Mouse (Mus musculus) limb, embryonic 15.5 days (tissue): ENCODE measurements around the gene Hist4h4. TPM values are rescaled to one million over a fixed set of nuclear protein-coding genes. Genes with fewer than 3 reads are reported as not detected.

Source experiments
- ATAC-seq: fragments of 200-750 bp; cut with Nextera tagmentation; 2 replicates; pipeline ENCODE4 v1.8.0; 2017; ENCODE audit warnings: low read depth, moderate TSS enrichment; ENCODE audit not compliant: insufficient number of reproducible peaks, low FRiP score, low TSS enrichment
- H3K27ac ChIP-seq: fragments of 300-500 bp; sonication (generic); 2 replicates; pipeline ENCODE4 v1.5.1; 2015; ENCODE audit warnings: moderate library complexity, mild to moderate bottlenecking, inconsistent platforms
- H3K27me3 ChIP-seq: fragments of 300-500 bp; sonication (generic); 2 replicates; pipeline ENCODE4 v1.6.1; 2015; ENCODE audit warnings: inconsistent platforms
- H3K36me3 ChIP-seq: fragments of 300-500 bp; sonication (generic); 2 replicates; pipeline ENCODE4 v1.6.1; 2015; ENCODE audit warnings: inconsistent platforms
- H3K4me1 ChIP-seq: fragments of 300-500 bp; sonication (generic); 2 replicates; pipeline ENCODE4 v1.6.1; 2015; ENCODE audit warnings: inconsistent platforms
- H3K4me2 ChIP-seq: fragments of 300-500 bp; sonication (generic); 2 replicates; pipeline ENCODE4 v1.6.1; 2015; ENCODE audit warnings: mild to moderate bottlenecking, inconsistent platforms
- H3K4me3 ChIP-seq: fragments of 300-500 bp; sonication (generic); 2 replicates; pipeline ENCODE4 v1.5.1; 2015; ENCODE audit warnings: mild to moderate bottlenecking, inconsistent platforms
- H3K9ac ChIP-seq: fragments of 300-500 bp; sonication (generic); 2 replicates; pipeline ENCODE4 v1.6.1; 2015; ENCODE audit warnings: inconsistent platforms
- H3K9me3 ChIP-seq: fragments of 300-500 bp; sonication (generic); 2 replicates; pipeline ENCODE4 v1.6.1; 2016; ENCODE audit warnings: inconsistent platforms
- WGBS: fragments of 180-500 bp; shearing (Covaris S2); methylation state at CpG from one replicate; pipeline ENCODE4 v1.1.7; 2015; 5-methylcytosine and 5-hydroxymethylcytosine counted together
- polyA plus RNA-seq: library from polyadenylated mRNA; unstranded; fragments of >200 nt; fragmentation: Nextera tagmentation; extraction: Ambion mirVana; gene quantifications from 2 replicates; pipeline ENCODE4 v1.2.1, GENCODE M21; 2015

Hist4h4 gene
- polyA plus RNA-seq, 1 experiment from 2014 or later = 0.54 TPM

DNA sequence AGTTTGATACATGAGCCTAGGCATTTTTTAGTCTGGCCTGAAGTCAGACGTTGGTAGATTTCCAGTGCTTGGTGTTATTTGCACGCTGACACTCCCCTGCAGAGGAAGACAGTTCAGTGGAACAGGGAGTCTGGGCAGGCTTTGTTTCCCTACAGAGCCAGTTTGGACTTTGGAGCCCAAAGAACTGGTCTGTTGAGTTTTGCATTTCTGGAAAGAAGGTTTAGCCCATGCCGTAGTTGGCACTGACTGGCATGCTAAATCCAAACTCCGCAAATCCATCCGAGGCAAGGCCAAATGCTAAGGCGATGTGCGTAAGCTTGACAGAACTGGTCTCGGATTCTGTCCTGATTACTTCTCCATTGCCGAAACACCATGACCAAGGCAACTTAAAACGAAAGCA is 7.0 kb upstream of the Hist4h4 start:
- H3K4me3 ChIP-seq = no peak overlapping the region
- H3K4me2 ChIP-seq = no peak overlapping the region
- H3K4me1 ChIP-seq = peaks cover 24% of the 10 kb centered on the region
- no peak for ATAC-seq
- H3K36me3 ChIP-seq = peaks cover 39% of the 10 kb centered on the region
- no peaks in the 10 kb centered on the region for H3K9me3 ChIP-seq
- H3K27ac ChIP-seq = no peak overlapping the region
- no peak overlapping the region for H3K9ac ChIP-seq
- no peaks in the 10 kb centered on the region for H3K27me3 ChIP-seq
- WGBS = 85% methylated on average over 10 of the region's 10 CpGs

DNA sequence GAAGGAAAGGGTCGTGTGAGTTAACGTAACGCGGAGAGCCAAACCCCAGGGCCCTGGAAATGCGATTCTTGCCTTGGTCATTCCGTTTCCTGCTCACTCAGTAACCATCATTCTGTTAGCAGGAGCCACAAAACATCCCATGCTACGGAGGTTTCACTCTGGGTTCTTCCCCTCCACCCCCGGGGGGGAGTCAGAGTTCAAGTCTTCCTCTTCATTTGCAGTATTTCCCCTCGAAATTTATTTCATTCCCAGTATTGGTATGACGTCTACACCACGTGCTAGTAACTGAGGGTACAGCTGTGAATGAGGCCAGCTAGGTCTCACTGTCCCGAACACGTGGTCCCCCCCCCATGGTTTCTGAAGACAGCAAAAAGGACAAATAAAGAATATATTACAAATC is 5.5 kb upstream of the Hist4h4 start:
- Histone ChIP-seq H3K36me3 (peaks cover 26% of the 10 kb centered on the region), H3K4me2 (peak overlapping the region; percentile 90), H3K4me1 (peaks cover 24% of the 10 kb centered on the region), H3K4me3 (peak overlapping the region; percentile 91), H3K9ac (no peak overlapping the region), H3K27me3 (no peaks in the 10 kb centered on the region), H3K27ac (no peak overlapping the region), H3K9me3 (no peaks in the 10 kb centered on the region)
- no peak for ATAC-seq
- WGBS = 73% methylated on average over 13 of the region's 13 CpGs

DNA sequence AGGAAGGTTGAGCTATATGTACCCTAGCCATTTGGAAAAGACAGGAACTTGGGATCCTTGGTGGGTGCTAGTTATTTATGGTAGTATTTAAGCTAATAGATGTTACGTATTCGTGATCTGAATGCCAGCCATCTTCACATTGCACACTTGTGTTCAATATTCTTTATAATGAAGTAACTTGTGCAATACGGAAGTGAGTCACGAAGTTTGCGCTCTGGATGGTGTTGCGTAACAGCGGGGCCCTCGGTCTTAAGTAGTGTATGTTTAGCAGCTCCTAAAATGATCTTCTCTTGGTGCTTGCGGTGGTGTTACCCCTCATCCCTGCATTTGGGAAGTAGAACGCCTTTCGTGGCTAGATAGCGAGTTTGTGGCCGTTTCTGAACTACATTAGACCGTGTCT is 4.9 kb upstream of the Hist4h4 start:
- H3K27me3 ChIP-seq = no peaks in the 10 kb centered on the region
- peak overlapping the region; percentile 70 for H3K9ac ChIP-seq
- H3K36me3 ChIP-seq = peaks cover 20% of the 10 kb centered on the region
- ATAC-seq = no peak
- H3K4me3 ChIP-seq = peak overlapping the region; percentile 91
- peaks cover 24% of the 10 kb centered on the region for H3K4me1 ChIP-seq
- no peaks in the 10 kb centered on the region for H3K9me3 ChIP-seq
- WGBS = 28% methylated on average over 14 of the region's 14 CpGs
- H3K4me2 ChIP-seq = peak overlapping the region; percentile 90
- H3K27ac ChIP-seq = peak overlapping the region; percentile 67

DNA sequence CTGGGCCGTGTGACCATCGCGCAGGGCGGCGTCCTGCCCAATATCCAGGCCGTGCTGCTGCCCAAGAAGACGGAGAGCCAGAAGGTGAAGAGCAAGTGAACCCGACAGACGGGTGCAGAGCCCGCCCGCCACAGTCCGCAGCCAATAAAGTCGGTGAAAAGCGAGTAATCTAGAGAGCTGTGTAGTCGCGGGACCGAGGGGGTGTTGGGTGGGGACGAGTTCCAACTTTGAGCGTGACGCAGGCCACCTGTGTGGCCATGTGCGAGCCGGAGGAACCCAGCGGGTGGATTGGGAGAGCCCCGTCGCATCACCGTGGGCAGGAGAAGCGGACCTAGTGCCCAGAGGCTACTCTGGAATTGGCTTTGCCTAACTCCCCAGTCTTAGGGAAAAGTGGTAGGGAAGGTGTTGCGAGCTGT is 4.4 kb upstream of the Hist4h4 start:
- no peaks in the 10 kb centered on the region for H3K9me3 ChIP-seq
- H3K36me3 ChIP-seq = peaks cover 16% of the 10 kb centered on the region
- H3K9ac ChIP-seq = peak overlapping the region; percentile 70
- no peaks in the 10 kb centered on the region for H3K27me3 ChIP-seq
- H3K4me2 ChIP-seq = peak overlapping the region; percentile 90
- H3K4me1 ChIP-seq = peaks cover 24% of the 10 kb centered on the region
- H3K27ac ChIP-seq = peak overlapping the region; percentile 67
- ATAC-seq = 0 out of 2 replicates have a peak, but pooled peaks have one; percentile 12
- H3K4me3 ChIP-seq = peak overlapping the region; percentile 91
- WGBS = under 1% methylated on average over 28 of the region's 28 CpGs

DNA sequence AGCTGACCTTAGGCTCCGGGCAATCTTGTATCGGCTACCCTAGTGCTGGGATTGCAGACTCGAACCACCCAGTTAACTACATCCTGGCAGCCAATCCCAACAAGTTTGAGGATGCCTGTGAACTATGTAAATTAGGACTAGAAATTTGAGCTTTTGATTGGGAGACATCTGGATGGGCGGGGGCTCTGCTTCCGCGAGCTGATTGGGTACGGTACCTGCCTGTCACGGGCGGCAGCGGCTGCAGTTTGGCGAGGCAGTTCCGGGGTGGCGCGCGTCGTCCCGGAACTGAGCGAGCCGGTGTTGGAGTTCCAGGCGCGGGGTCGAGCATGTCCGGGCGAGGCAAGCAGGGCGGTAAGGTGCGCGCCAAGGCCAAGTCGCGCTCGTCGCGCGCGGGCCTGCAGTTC is 3.8 kb upstream of the Hist4h4 start, which contains the start of gene H2afj:
Gene H2afj (plus strand): TSS at position 231 of the 404 bp plus-strand sequence.
- no peaks in the 10 kb centered on the region for H3K27me3 ChIP-seq
- peak within 1 kb of the TSS; percentile 90 for H3K4me2 ChIP-seq
- H3K9me3 ChIP-seq = no peaks in the 10 kb centered on the region
- under 1% methylated on average over 34 of the region's 34 CpGs for WGBS
- peak within 1 kb of the TSS; percentile 70 for H3K9ac ChIP-seq
- peak; percentile 89 for ATAC-seq
- peak within 1 kb of the TSS; percentile 91 for H3K4me3 ChIP-seq
- peaks cover 12% of the 10 kb centered on the region for H3K36me3 ChIP-seq
- H3K4me1 ChIP-seq = peaks cover 30% of the 10 kb centered on the region
- H3K27ac ChIP-seq = peak within 1 kb of the TSS; percentile 83

DNA sequence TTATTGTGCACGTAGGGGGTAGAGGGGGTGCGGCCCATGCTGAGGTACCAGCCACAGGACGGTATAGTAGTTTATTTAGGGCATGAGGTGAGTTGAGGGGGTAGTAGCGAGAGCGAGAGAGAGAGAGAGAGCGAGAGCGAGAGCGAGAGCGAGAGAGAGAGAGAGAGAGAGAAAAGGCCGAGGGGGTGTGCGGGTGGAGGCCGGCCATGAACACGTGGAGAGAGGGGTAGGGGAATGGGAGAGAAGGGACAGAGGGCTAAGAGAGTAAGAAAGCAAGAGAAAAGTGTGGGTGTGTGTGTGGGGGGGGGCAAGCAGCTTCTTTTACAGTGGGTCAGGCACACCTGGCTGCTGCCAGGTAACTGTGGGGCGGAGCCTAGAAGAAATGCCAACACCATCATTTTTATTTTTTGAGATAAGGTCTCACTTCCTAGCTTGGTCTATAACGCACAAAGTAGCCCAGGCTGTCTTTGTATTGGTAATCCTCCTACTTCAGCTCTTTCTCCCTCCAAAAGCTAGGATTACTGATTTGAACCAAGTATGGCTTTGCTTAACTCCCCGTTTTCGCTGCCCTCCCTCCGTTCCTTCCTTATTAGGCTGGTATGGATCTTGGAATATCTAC is 3.3 kb upstream of the Hist4h4 start:
- Histone ChIP-seq H3K4me2 (peak overlapping the region; percentile 90), H3K27me3 (no peaks in the 10 kb centered on the region), H3K9me3 (no peaks in the 10 kb centered on the region), H3K4me3 (peak overlapping the region; percentile 91), H3K9ac (no peak overlapping the region), H3K36me3 (peaks cover 9% of the 10 kb centered on the region), H3K4me1 (peaks cover 32% of the 10 kb centered on the region), H3K27ac (peak overlapping the region; percentile 83)
- no peak for ATAC-seq
- 38% methylated on average over 18 of the region's 18 CpGs for WGBS

DNA sequence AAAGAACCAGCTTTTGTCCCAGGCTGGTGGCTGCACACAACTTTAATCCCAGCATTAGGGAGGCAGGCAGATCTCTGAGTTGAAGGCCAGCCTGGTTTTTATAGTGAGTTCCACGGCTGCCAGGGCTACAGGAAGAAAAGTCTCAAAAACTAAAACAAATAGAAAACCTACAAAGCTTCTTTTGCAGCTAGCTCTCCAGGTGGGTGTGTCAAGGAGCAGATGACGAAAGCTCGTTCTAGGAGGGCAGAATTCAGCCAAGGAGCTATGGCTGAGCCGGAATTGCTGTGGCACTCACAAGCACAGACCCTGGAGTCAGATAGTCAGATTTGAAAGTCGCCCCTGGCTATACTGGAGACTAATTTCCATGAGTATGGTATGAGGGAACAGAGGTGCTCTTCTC is 2.6 kb upstream of the Hist4h4 start:
- Histone ChIP-seq H3K9ac (no peak overlapping the region), H3K27ac (peak overlapping the region; percentile 83), H3K27me3 (no peaks in the 10 kb centered on the region), H3K36me3 (peaks cover 3% of the 10 kb centered on the region), H3K9me3 (no peaks in the 10 kb centered on the region), H3K4me1 (peaks cover 32% of the 10 kb centered on the region), H3K4me3 (no peak overlapping the region), H3K4me2 (0 out of 2 replicates have a peak overlapping the region, but pooled peaks have one; percentile 90)
- ATAC-seq = no peak
- WGBS = 54% methylated on average over 5 of the region's 5 CpGs

DNA sequence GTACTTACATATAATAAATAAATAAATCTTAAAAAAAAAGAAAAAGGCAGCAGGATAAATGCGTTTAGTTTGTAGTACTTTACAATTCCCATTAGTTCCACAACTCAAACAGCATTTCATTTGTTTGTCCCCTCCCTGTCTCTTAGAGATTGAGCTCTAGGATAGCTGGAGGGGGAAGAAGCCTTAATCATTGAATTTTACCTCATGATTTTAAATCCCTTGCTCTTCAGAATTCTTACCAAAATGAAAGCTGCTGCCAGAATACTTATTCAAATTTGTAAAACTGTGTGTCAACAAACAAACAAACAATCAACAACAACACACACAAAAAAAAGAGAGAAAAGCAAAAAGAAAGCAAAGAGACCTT is 1.2 kb upstream of the Hist4h4 start:
- ATAC-seq = no peak
- peak overlapping the region; percentile 100; the same call in 1 of the 2 replicates for H3K27ac ChIP-seq
- H3K9ac ChIP-seq = no peak overlapping the region
- no peaks in the 10 kb centered on the region for H3K27me3 ChIP-seq
- H3K9me3 ChIP-seq = no peaks in the 10 kb centered on the region
- H3K36me3 ChIP-seq = no peaks in the 10 kb centered on the region
- H3K4me1 ChIP-seq = peaks cover 32% of the 10 kb centered on the region
- no peak overlapping the region for H3K4me2 ChIP-seq
- WGBS = 75% methylated on average over 1 of the region's 1 CpGs
- H3K4me3 ChIP-seq = no peak overlapping the region

DNA sequence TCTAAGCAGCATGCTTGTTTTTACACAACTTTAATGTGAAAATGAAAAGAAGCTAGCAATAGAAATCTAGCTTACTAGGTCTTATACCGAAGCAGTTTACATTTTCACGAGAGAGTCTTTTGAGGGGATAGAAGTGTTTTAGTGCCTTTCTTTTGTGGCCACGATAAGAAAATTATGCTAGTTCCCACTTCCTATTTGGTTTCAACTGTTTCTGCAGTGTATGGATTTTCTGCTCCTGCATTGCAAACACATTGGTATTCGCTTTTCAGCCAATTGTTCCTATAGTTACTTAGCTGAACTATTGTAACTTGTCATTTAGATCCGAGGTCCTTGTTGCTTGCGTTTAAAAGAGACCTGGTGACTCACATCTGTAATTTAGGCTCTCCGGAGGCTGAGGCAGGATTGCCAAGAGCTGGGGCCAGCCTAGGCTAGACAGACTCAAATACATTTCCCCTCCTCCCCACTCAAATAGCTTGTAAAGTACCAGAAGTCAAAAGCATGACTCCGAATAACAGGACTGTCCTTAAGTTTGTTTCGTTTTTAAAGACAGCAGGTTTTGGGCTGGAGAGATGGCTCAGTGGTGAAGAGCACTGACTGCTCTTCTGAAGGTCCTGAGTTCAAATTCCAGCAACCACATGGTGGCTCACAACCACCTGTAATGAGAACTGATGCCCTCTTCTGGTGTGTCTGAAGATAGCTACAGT is 642 bp upstream of the Hist4h4 start:
- H3K4me2 ChIP-seq = peak overlapping the region; percentile 74
- no peaks in the 10 kb centered on the region for H3K9me3 ChIP-seq
- ATAC-seq = no peak
- H3K27me3 ChIP-seq = no peaks in the 10 kb centered on the region
- no peak overlapping the region for H3K9ac ChIP-seq
- H3K4me3 ChIP-seq = peak overlapping the region; percentile 72
- WGBS = 21% methylated on average over 9 of the region's 9 CpGs
- H3K4me1 ChIP-seq = peaks cover 32% of the 10 kb centered on the region
- H3K27ac ChIP-seq = peak overlapping the region; percentile 100
- no peaks in the 10 kb centered on the region for H3K36me3 ChIP-seq

DNA sequence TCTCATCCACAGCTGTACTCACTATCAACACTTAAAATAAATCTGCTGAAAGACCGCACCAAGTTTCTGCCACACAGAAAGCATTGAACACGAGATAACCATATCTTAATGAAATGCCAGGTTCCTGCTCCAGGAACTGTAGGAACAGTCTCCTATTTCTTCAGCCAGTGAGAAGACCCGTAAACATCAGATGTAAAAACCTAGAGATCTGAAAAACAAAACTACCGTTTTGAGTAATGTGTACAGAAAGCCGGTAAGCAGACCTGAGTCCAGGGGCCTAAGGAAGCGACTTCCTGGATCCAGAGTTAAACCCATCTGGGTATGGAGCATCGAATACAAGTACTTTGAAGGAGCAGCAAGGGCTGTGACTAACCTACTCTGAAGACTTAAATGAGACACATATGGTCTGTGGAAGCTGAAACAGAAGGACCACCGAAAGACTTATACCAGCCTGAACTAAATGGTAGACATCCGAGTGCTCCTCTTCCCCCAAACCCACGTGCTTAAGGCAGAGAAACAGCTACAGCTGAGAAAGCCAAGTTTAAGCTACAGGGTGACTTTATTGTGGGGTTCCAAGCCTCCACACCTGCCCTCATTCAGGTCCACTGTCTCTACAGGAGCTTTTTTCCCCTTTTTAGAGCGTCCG is 999 bp downstream of the Hist4h4 start:
- no peak for ATAC-seq
- Histone ChIP-seq H3K27me3 (no peaks in the 10 kb centered on the region), H3K4me3 (peak overlapping the region; percentile 72), H3K9ac (peak overlapping the region; percentile 91; the same call in 1 of the 2 replicates), H3K4me2 (peak overlapping the region; percentile 74), H3K36me3 (no peaks in the 10 kb centered on the region), H3K4me1 (peaks cover 18% of the 10 kb centered on the region), H3K9me3 (no peaks in the 10 kb centered on the region), H3K27ac (peak overlapping the region; percentile 100)
- 14% methylated on average over 12 of the region's 12 CpGs for WGBS

DNA sequence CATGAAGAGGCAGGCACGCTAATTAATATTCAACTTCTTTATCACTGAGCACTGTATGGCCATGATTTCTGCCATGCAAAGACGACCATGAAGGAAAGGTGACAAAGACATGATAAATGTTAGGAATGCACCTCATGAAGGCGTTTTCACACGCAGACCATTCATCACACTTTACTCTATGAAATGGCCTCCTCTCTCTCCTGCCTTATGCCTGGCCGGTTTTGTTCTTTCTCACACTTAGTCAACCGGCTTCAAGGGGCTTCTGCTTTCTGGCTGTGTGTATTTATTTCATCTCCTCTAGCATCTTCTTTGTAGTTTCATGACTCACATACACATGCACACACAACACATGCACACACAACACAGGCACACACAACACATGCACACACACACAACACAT is 2.9 kb downstream of the Hist4h4 start:
- H3K9ac ChIP-seq = no peak overlapping the region
- no peaks in the 10 kb centered on the region for H3K36me3 ChIP-seq
- H3K27me3 ChIP-seq = no peaks in the 10 kb centered on the region
- no peak overlapping the region for H3K4me2 ChIP-seq
- 86% methylated on average over 6 of the region's 6 CpGs for WGBS
- H3K9me3 ChIP-seq = no peaks in the 10 kb centered on the region
- peaks cover 8% of the 10 kb centered on the region; the same call in 1 of the 2 replicates for H3K4me1 ChIP-seq
- H3K4me3 ChIP-seq = no peak overlapping the region
- ATAC-seq = no peak
- no peak overlapping the region for H3K27ac ChIP-seq

DNA sequence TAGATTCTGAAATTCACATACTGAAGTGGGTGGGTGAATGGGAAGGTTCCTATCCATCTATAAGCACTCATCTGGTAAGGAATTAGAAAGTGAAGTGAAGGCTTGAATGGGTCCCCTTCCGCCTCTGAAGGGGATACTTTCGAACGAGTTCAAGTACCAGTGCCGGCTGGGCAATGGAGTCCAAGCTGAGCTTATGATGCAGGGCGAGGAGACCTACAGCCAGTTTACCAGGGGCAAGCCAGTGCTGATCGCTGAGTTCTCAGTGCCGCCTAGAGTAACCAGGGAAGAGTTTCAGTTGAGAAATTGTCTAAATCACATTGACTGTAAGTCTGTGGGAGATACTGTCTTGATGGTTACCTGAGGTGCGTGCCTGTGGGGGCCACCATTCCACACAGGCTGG is 3.5 kb downstream of the Hist4h4 start:
- no peak overlapping the region for H3K27ac ChIP-seq
- H3K4me1 ChIP-seq = peaks cover 8% of the 10 kb centered on the region; the same call in 1 of the 2 replicates
- no peaks in the 10 kb centered on the region for H3K9me3 ChIP-seq
- WGBS = 92% methylated on average over 8 of the region's 8 CpGs
- no peak overlapping the region for H3K4me2 ChIP-seq
- H3K4me3 ChIP-seq = no peak overlapping the region
- no peak overlapping the region for H3K9ac ChIP-seq
- H3K27me3 ChIP-seq = no peaks in the 10 kb centered on the region
- H3K36me3 ChIP-seq = no peaks in the 10 kb centered on the region
- no peak for ATAC-seq
